Mouse (Mus musculus): ENCODE measurements around the gene Megf6.
A peak's percentile ranks its signal among the peaks of the same experiment; 100 is the strongest.

The Megf6 gene

GRCm38 (mm10) chr4:154211459-154211858 lies 40.9 kb downstream of the Megf6 start:
- no peak for DNase-seq (ENCODE audit: low spot score in 2 of 2)

DNA sequence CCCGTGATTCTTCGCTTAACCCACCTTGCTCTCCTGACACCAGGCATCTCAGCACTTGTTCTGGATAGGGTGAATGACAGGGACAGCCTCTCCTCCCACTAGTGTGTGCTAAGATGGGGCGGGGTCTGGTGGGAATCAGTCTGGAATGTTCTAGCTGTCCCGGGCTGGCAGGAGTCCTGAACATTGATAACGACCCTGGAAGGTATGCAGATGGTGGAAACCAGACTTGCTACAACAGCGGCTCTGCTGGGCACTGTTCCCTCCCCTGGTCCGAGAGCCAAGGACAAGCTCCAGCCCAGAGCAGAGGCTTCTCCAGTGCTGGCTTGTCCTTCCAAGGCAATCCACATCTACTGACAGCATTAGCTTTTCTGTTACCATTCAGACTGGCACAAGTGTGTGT lies 43.1 kb downstream of the Megf6 start:
- DNase-seq (ENCODE audit: low spot score in 2 of 2) = no peak

DNA sequence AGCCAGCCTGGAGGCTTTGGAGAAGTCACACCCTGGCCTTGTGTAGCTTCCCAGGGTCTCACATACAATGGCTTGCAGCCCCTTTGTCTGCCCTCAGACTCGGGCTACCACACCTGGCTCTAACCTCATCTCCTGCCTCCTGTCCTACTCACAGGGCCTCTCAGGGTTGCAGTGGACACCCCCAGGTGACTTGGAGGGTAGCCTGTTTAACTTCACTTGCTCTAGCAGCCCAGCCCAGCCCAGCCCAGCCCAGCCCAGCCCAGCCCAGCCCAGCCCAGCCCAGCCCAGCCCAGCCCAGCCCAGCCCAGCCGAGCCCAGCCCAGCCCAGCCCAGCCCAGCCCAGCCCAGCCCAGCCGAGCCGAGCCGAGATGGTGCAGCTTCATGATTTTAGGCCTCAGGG lies 43.5 kb downstream of the Megf6 start:
- DNase-seq (ENCODE audit: low spot score in 2 of 2) = no peak

GRCm38 (mm10) chr4:154217711-154218350 lies 47.3 kb downstream of the Megf6 start:
- DNase-seq (ENCODE audit: low spot score in 2 of 2) = no peak

- no peak for DNase-seq (ENCODE audit: low spot score in 2 of 2)
Measured at GRCm38 (mm10) chr4:154222773-154223172, 52.2 kb downstream of the Megf6 start.

GRCm38 (mm10) chr4:154224267-154224969 lies 53.9 kb downstream of the Megf6 start:
- DNase-seq (ENCODE audit: low spot score in 2 of 2) = no peak

DNA sequence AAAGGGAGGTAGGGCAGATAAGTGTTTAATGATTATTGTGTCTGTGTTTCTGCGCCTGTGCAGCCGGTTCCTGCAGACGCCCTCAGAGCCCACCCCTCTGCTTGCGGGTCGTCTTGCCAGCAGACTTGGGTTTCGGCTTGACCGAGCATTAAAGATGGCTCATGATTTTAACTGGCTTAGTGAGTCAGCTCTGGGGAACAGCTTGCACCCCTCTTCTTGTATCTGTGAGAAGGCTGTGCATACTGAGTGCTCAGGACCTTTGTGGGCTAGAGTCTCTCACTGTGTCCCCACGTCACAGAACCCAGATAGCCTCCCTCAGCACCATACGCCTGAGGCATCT lies 54.4 kb downstream of the Megf6 start:
- DNase-seq (ENCODE audit: low spot score in 2 of 2) = no peak

- no peak for DNase-seq (ENCODE audit: low spot score in 2 of 2)
Measured at GRCm38 (mm10) chr4:154226678-154227077, 56.1 kb downstream of the Megf6 start.

- no peak for DNase-seq (ENCODE audit: low spot score in 2 of 2)
Measured at GRCm38 (mm10) chr4:154228336-154228735, 57.8 kb downstream of the Megf6 start.

GRCm38 (mm10) chr4:154229569-154229968 lies 59.0 kb downstream of the Megf6 start:
- no peak for DNase-seq (ENCODE audit: low spot score in 2 of 2)

DNA sequence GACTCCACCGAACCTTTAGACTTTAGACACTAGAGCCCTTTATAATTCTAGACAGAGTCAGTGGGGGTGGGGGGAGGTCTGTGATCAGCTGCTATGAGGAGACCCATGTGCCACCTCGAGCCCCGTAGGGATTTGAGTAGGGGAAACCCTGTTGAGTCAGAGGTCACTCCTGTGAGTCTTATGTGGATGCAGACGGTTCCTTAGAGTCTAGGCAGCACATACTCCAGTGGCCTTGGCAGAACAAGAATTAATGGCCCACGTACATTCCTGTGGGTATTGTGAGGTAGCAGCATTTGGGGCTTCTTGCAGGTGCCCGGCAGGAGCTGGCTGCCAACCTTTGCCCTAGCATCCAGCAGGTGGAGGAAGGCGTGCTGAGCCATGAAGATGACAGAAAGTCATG lies 60.9 kb downstream of the Megf6 start:
- DNase-seq (ENCODE audit: low spot score in 2 of 2) = no peak

DNA sequence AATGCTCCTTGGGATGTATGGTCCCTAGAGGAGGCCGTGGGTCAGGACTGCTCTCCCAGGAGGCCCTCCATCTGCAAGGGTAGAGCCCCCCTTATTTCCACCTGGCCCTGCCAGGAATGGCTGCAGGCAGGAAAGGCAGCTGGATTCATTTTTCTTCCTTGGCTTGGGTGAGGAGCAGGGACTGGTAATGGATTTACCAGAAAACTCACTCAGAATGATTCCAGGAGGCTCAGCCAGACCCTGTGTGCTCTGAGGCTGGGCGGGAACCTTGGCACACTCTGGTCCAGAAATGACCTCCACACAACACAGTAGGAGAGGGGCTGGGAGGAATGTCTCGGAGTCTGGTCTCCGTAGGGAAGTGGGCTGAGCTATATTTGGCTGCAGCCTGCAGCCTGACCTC lies 61.8 kb downstream of the Megf6 start:
- no peak for DNase-seq (ENCODE audit: low spot score in 2 of 2)

GRCm38 (mm10) chr4:154236001-154236400 lies 65.5 kb downstream of the Megf6 start:
- no peak for DNase-seq (ENCODE audit: low spot score in 2 of 2)

DNA sequence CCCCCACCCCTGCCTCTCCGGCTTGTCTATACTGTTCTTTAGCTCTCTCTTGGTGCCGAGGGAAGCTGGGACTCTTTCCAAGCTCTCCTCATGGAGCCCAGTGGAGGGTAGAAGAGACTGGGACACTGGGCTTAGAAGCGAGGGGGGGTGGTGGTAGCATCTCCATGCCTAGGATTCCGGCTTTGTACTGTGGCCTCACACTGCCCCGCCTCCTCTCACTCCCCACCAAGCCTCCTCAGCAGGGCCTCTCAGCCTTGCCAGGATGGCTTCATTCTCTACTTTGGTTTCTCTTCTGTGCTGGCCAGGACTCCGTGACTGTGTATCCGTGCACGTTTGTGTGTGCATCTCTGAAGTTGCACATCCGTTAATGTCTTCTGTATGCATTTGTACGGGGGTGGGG lies 66.4 kb downstream of the Megf6 start:
- DNase-seq (ENCODE audit: low spot score in 2 of 2) = no peak

DNA sequence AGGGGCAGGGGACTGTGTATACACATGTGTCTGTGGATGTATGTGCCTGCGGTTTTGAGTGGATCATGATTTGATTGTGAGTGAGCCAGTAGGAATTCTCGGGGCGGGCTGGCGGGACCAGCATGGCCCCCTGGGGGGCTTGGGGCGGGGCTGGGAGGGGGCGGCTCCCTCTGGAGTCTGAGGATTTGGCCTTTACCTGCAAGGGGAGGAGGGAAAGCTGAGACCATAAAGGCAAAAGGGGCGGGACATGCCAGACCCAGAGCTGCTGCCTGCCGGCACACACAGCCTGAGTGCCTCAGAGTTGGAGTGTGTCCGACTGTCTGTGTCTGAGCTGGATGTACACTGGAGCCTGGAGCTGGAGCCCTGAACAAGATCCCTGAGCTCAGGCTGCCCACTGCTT lies 66.8 kb downstream of the Megf6 start:
- DNase-seq (ENCODE audit: low spot score in 2 of 2) = no peak

- no peak for DNase-seq (ENCODE audit: low spot score in 2 of 2)
Measured at GRCm38 (mm10) chr4:154239199-154239598, 68.7 kb downstream of the Megf6 start.

DNA sequence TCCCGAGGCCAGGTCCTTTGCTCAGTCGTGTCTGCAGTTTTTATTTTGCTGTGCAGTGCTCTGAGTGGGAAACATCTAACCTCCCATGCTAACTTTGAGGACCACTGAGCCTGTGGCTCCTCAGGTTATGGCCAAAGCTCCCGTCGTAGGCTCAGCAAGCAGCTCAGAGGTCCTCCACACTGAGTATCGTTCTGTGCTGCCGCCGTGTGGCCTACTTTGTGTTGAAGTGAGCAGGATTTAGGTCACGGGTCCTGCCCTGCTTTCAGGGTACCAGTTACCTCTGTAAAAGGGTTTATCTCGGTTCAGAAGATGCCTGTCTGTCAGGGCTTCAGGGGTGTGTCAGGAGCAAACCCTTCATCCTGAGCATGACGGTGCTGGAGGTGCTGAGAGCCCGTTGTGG lies 70.1 kb downstream of the Megf6 start:
- no peak for DNase-seq (ENCODE audit: low spot score in 2 of 2)

GRCm38 (mm10) chr4:154245342-154245741 lies 74.8 kb downstream of the Megf6 start:
- no peak for DNase-seq (ENCODE audit: low spot score in 2 of 2)

DNA sequence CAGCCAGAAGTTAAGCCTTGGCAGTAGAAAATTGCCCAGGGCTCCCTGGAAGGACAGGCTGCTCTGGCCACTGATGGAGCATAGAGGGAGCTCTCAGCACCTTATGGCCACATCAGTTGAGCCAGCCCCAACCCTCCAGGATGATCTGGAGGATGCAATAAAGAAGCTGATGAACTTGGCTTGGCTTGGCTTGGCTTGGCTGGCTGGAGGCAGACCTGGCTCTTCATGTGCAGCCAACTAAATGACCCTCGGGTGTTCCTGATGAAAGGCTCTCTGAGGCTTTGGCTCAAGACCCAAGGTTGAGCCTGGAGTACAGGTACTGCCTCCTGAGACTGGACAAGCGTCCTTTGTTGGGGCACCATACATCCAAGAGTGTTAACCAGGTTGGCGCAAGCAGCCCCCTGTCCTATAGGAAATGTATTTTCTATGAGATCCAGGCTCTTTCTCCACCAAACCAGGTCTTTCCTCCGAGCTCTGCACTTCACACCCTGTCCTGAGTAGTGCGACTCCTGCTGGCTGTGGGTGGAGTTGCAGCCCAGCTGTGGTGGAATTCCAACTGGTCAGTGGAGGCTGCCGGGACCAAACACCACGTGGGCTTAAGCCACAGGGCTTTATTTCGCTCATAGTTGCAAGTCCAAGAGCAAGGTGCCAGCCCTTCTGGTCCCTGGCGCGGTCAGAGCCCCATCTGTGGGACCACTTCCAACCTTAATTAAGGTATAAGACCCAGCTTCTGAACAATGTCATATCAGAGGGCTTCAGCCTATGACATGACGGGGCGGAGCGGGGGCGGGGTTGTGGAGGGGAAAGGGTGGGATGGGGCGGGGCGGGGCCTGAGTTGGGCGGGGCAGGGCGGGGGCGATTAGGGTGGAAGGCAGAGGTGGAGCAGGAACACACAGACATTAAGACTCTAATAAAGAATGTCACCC lies 75.8 kb downstream of the Megf6 start:
- peak; percentile 60 to 84 for DNase-seq (ENCODE audit: low spot score in 2 of 2)

DNA sequence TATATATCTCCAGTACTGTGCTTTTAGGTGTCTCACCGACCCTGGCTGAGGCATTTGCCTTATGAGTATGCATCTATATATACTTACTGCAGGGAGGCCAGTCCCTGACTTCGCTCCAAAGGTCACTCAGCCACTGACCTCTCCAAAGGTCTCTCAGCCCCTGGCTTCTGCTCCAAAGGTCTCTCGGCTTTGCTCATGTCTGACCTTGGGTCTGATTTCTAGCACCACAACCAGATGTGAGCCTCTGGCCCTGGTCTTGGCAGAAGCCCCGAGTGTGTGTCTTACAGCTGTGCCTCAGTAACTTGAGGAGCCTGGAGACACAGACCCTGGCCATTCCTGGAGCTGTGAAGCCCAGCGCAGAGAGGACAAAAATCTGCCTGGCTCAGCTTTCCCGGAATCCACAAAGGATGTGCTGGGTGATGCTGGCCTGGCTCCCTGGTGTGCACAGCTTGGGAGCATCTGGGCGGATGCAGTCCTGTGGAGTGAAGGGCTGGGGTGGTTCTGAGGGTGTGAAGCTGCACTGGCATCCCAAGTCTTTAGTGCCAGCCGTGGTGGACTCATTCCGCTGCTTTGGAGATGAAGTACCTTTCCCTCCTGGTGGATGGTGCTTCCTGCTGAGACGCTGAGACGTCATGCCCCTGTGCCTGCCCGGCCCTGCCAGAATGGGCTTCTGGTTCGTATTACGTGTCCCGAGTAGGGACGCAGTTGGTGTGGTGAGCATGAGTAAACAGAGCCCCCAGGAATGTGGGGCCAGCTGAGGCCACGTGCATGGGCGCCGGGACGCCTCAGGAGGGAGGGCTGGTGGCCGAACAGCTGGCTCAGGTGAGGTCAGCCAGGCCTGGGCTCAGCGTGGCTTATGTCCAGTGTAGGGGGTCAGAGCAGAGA lies 76.9 kb downstream of the Megf6 start:
- DNase-seq (ENCODE audit: low spot score in 2 of 2) = no peak

- no peak for DNase-seq (ENCODE audit: low spot score in 2 of 2)
Measured at GRCm38 (mm10) chr4:154248092-154248805, 77.7 kb downstream of the Megf6 start.
